22 mouse cellular contexts compared by ENCODE assay signal in the genomic region with DNA sequence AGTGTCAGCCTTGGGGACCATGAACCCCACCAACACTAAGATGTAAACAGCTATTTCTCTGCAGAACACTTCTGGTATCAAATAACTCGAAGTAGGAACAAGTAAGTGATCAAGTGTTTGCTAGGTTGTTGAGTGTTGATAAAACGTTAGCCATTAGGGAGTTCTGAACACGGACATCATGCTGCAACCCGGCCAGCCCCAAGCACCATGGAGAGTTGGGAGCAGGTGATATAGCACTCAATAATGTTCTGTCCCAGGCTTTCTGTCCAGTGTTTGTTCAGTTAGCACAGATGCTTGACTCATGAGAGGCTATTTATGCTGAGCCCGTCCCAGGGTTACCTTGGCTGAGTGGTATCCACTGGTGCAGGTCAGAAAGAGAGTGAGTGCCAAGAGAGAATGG.
DNase-seq lines count a peak whose midpoint lies in the region; ATAC-seq and TF ChIP-seq lines count a peak whose summit lies in the region.
"Had no signal": no experiment of that assay in that cellular context is flagged by ENCODE, and none has a peak within 500 bp of the region (broad histone marks: within the 10 kb centered on the region; RNA-seq: fewer than 3 reads in every experiment).

No protein-coding gene starts in this region.

- no peak overlapping the region for H3K4me3 ChIP-seq in lung, adult 2 months (replicated peaks; ENCODE audit: extremely low read depth, low read depth, low read length)
- no peak overlapping the region for H3K4me3 ChIP-seq in lung, postnatal 0 days (ENCODE audit: low read depth, low read length)
- H3K4me3 ChIP-seq: embryonic facial prominence, embryonic 13.5 days; embryonic facial prominence, embryonic 15.5 days; erythroblast, embryonic 14.5 days; forebrain, embryonic 10.5 days; forebrain, embryonic 12.5 days had no signal

- H3K4me2 ChIP-seq in lung, postnatal 0 days (replicated peaks; ENCODE audit: low read depth, low read length) = no peak overlapping the region
- H3K4me2 ChIP-seq: embryonic facial prominence, embryonic 13.5 days; embryonic facial prominence, embryonic 15.5 days; forebrain, embryonic 12.5 days had no signal

- peak; percentile 30 for DNase-seq in lung, adult 2 months
- DNase-seq in lung, postnatal 14 days = no peak
- peak; percentile 88 for DNase-seq in lung, postnatal 0 days (ENCODE audit: low spot score)
- DNase-seq in lung, postnatal 36 days = peak; percentile 77
- DNase-seq in cerebellum, postnatal 25 days = no peak
- no peak for DNase-seq in heart, postnatal 10 days
- DNase-seq: adrenal gland, adult 2 months; adrenal gland, postnatal 10 days; adrenal gland, postnatal 36 days; cerebellum, adult 11-12 months; cerebellum, adult 2 months; cerebellum, adult 9-10 months; cerebellum, postnatal 10 days; cerebellum, postnatal 36 days; embryo, embryonic 11 days had no signal

- 61% methylated on average over 5 of the region's 5 CpGs for WGBS in lung, adult 2 months
- 53% methylated on average over 5 of the region's 5 CpGs for WGBS in lung, postnatal 0 days

- intact Hi-C loops in heart, postnatal 10 days (cut with DNase I) = no loop called here

- H3K27me3 ChIP-seq in lung, postnatal 0 days (replicated peaks; ENCODE audit: insufficient read depth, low read length) = no peaks in the 10 kb centered on the region
- H3K27me3 ChIP-seq: embryonic facial prominence, embryonic 13.5 days; embryonic facial prominence, embryonic 15.5 days; forebrain, embryonic 12.5 days had no signal

- TF ChIP-seq POLR2A in lung, adult 2 months (IDR thresholded peaks at IDR 0.05; ENCODE audit: borderline replicate concordance, extremely low read depth, low read depth, low read length) = no peak

- TF ChIP-seq CTCF in lung, adult 2 months (IDR thresholded peaks at IDR 0.05; ENCODE audit: insufficient read depth, low read length) = no peak
- no peak for TF ChIP-seq CTCF in lung, postnatal 0 days (IDR thresholded peaks at IDR 0.05)

- no peaks in the 10 kb centered on the region for H3K36me3 ChIP-seq in lung, postnatal 0 days (ENCODE audit: insufficient read depth, low read length)
- H3K36me3 ChIP-seq: embryonic facial prominence, embryonic 13.5 days; embryonic facial prominence, embryonic 15.5 days; forebrain, embryonic 10.5 days; forebrain, embryonic 12.5 days had no signal

- no peak overlapping the region for H3K27ac ChIP-seq in lung, postnatal 0 days (ENCODE audit: low read length)
- H3K27ac ChIP-seq: embryonic facial prominence, embryonic 13.5 days; embryonic facial prominence, embryonic 15.5 days; forebrain, embryonic 10.5 days; forebrain, embryonic 12.5 days had no signal

- H3K9me3 ChIP-seq in lung, postnatal 0 days (ENCODE audit: low read length) = no peaks in the 10 kb centered on the region
- H3K9me3 ChIP-seq: embryonic facial prominence, embryonic 15.5 days; forebrain, embryonic 10.5 days; forebrain, embryonic 12.5 days had no signal

- no peaks in the 10 kb centered on the region for H3K4me1 ChIP-seq in lung, adult 2 months (ENCODE audit: control insufficient read depth, insufficient read depth, low read length)
- H3K4me1 ChIP-seq in lung, postnatal 0 days (ENCODE audit: insufficient read depth, low read depth, low read length) = no peaks in the 10 kb centered on the region
- H3K4me1 ChIP-seq: embryonic facial prominence, embryonic 13.5 days; embryonic facial prominence, embryonic 15.5 days; forebrain, embryonic 10.5 days; forebrain, embryonic 12.5 days had no signal

- no peak overlapping the region for H3K9ac ChIP-seq in lung, postnatal 0 days (replicated peaks; ENCODE audit: low read depth)
- H3K9ac ChIP-seq: embryonic facial prominence, embryonic 13.5 days; embryonic facial prominence, embryonic 15.5 days; forebrain, embryonic 12.5 days had no signal

- ATAC-seq in lung, postnatal 0 days = peak; percentile 97
- ATAC-seq: forebrain, embryonic 14.5 days; forebrain, embryonic 16.5 days had no signal

- peak; percentile 91 for TF ChIP-seq EP300 in lung, postnatal 0 days (IDR thresholded peaks at IDR 0.05)

Comparison
In these comparisons a context has a peak if more than half of its experiments do, and no peak if none do; other contexts are left out.
1. DNase-seq: peak in lung, adult 2 months (single experiment), lung, postnatal 0 days (single experiment) and lung, postnatal 36 days (single experiment); none in lung, postnatal 14 days (single experiment), cerebellum, postnatal 25 days (0 of 2) and heart, postnatal 10 days (0 of 2).